Comparison of ENCODE assay signal across 10 mouse cellular contexts in the genomic region with DNA sequence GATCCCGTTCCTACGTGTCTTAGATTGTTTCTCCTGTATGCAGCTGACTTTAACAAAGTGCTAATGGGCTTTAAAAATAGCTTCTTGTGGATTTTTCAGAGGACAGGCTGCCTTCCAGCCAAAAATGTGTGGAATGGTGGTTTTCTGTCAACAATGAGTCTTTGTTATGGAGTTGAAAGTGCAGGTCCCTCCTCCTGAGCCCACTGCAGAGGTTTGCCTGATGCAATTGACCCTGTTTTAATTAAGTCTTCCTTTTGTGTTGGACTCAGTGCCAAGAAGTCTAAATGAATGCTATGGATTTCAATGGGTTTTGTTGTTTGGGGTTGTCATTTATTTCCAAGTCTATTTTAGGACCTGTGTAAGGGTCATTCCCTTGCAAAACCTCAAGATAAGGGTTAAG.
DNase-seq lines count a peak whose midpoint lies in the region; TF ChIP-seq lines count a peak whose summit lies in the region.
"Had no signal": no experiment of that assay in that cellular context is flagged by ENCODE, and none has a peak within 500 bp of the region (broad histone marks: within the 10 kb centered on the region; RNA-seq: fewer than 3 reads in every experiment).

No protein-coding gene starts in this region.

- DNase-seq in embryo, embryonic 10 days (ENCODE audit: low spot score): peak; percentile 27
- no peak for DNase-seq in embryo, embryonic 9.5 days (ENCODE audit: extremely low spot score)
- DNase-seq in kidney, adult 2 months: peak; percentile 23
- no peak for DNase-seq in kidney, postnatal 14 days
- no peak for DNase-seq in CH12.LX (ENCODE audit: extremely low read depth)
- DNase-seq in heart, postnatal 4 days: peak; percentile 5
- DNase-seq in MN1 (ENCODE audit: low spot score): no peak
- no peak for DNase-seq in cerebellum, adult 9-10 months
- DNase-seq: midbrain, embryonic 14.5 days; thymus, adult 18-20 months had no signal

- H3K79me2 ChIP-seq in CH12.LX (replicated peaks; ENCODE audit: control insufficient read depth, extremely low read depth, insufficient read depth, poor library complexity, severe bottlenecking): no peaks in the 10 kb centered on the region

- peaks cover 10% of the 10 kb centered on the region; the same call in 1 of the 2 replicates for H3K4me1 ChIP-seq in kidney, adult 2 months (ENCODE audit: control insufficient read depth, insufficient read depth, low read length)
- H3K4me1 ChIP-seq in CH12.LX (ENCODE audit: control insufficient read depth in 1 of 2, insufficient read depth in 2 of 2): no peaks in the 10 kb centered on the region; a peak in 1 of 4 replicates

- H3K36me3 ChIP-seq in kidney, adult 2 months (ENCODE audit: control insufficient read depth, insufficient read depth, low read length): no peaks in the 10 kb centered on the region
- no peaks in the 10 kb centered on the region for H3K36me3 ChIP-seq in CH12.LX (replicated peaks in 1 of 2; ENCODE audit: control insufficient read depth in 1 of 2, insufficient read depth in 1 of 2, low read length in 1 of 2)

- H3K9me3 ChIP-seq in CH12.LX (replicated peaks; ENCODE audit: low read length): no peaks in the 10 kb centered on the region

- in situ Hi-C loops in CH12.LX (cut with MboI; ENCODE audit: low pct_ligation_motif_present, low pct_unique_long_range_greater_than_20kb, low sequenced_read_pairs): no loop called here

- TF ChIP-seq EP300 in CH12.LX (IDR thresholded peaks at IDR 0.05; ENCODE audit: low read length): no peak

- no peak overlapping the region for H3K9ac ChIP-seq in CH12.LX (ENCODE audit: insufficient read depth, low read depth)

- no peaks in the 10 kb centered on the region for H3K27me3 ChIP-seq in kidney, adult 2 months (replicated peaks; ENCODE audit: control insufficient read depth, insufficient read depth, low read length)
- no peaks in the 10 kb centered on the region for H3K27me3 ChIP-seq in CH12.LX (replicated peaks)

- no peak for TF ChIP-seq RAD21 in CH12.LX (IDR thresholded peaks at IDR 0.05; ENCODE audit: low read depth, low read length)

- H3K4me3 ChIP-seq in kidney, adult 2 months (ENCODE audit: insufficient read depth, low read depth, low read length): no peak overlapping the region
- H3K4me3 ChIP-seq in CH12.LX (replicated peaks in 1 of 3; ENCODE audit: low read depth in 2 of 3, low read length in 2 of 3, poor library complexity in 1 of 3): no peak overlapping the region

- peak overlapping the region; percentile 14; the same call in 1 of the 2 replicates for H3K4me2 ChIP-seq in CH12.LX (ENCODE audit: insufficient read depth, low read depth, poor library complexity, severe bottlenecking)

- dilution Hi-C loops in CH12.LX (cut with MboI; ENCODE audit: extremely low pct_ligation_motif_present, extremely low pct_unique_long_range_greater_than_20kb, low sequenced_read_pairs): no loop called here

- TF ChIP-seq POLR2A in kidney, adult 2 months (IDR thresholded peaks at IDR 0.05; ENCODE audit: low read depth, low read length): no peak
- TF ChIP-seq POLR2A in CH12.LX (IDR thresholded peaks at IDR 0.05; ENCODE audit: low read depth, low read length): no peak

- WGBS in kidney, adult 2 months: 39% methylated on average over 2 of the region's 2 CpGs

- peak overlapping the region; percentile 74; the same call in 1 of the 2 replicates for H3K27ac ChIP-seq in kidney, adult 2 months (ENCODE audit: insufficient read depth, low read depth, low read length)
- no peak overlapping the region for H3K27ac ChIP-seq in CH12.LX (ENCODE audit: insufficient read depth, low read depth)

- TF ChIP-seq CTCF in kidney, adult 2 months (conservative IDR thresholded peaks at IDR 0.05; ENCODE audit: insufficient read depth, insufficient read length, low read depth, low read length): no peak
- no peak for TF ChIP-seq CTCF in CH12.LX (conservative IDR thresholded peaks at IDR 0.05 in 1 of 2, IDR thresholded peaks at IDR 0.05 in 1 of 2; ENCODE audit: low read depth in 2 of 2, low read length in 2 of 2)

TF ChIP-seq in CH12.LX, 34 proteins besides CTCF, POLR2A, EP300 and RAD21:
- no peak for TF ChIP-seq ETS1 (conservative IDR thresholded peaks at IDR 0.05; ENCODE audit: low read depth, low read length)
- TF ChIP-seq UBTF (IDR thresholded peaks at IDR 0.05; ENCODE audit: low read depth, low read length): no peak
- no peak for TF ChIP-seq RCOR1 (conservative IDR thresholded peaks at IDR 0.05; ENCODE audit: low read depth, low read length)
- no peak for TF ChIP-seq USF1 (IDR thresholded peaks at IDR 0.05; ENCODE audit: low read depth, low read length)
- no peak for TF ChIP-seq MAZ (IDR thresholded peaks at IDR 0.05; ENCODE audit: low read depth, low read length)
- TF ChIP-seq BHLHE40 (IDR thresholded peaks at IDR 0.05; ENCODE audit: low read depth, low read length): no peak
- TF ChIP-seq SIN3A (IDR thresholded peaks at IDR 0.05; ENCODE audit: low read length): no peak
- no peak for TF ChIP-seq GABPA (IDR thresholded peaks at IDR 0.05; ENCODE audit: insufficient replicate concordance, low read depth, low read length)
- no peak for TF ChIP-seq ZMIZ1 (IDR thresholded peaks at IDR 0.05; ENCODE audit: low read depth, low read length)
- no peak for TF ChIP-seq JUND (conservative IDR thresholded peaks at IDR 0.05; ENCODE audit: low read depth, low read length)
- TF ChIP-seq MXI1 (IDR thresholded peaks at IDR 0.05; ENCODE audit: low read depth, low read length): no peak
- TF ChIP-seq HCFC1 (IDR thresholded peaks at IDR 0.05; ENCODE audit: low read depth, low read length): no peak
- TF ChIP-seq PAX5 (IDR thresholded peaks at IDR 0.05; ENCODE audit: low read length): no peak
- no peak for TF ChIP-seq IRF4 (IDR thresholded peaks at IDR 0.05; ENCODE audit: low read depth, low read length)
- TF ChIP-seq ELF1 (IDR thresholded peaks at IDR 0.05; ENCODE audit: low read depth, low read length): no peak
- no peak for TF ChIP-seq POLR2AphosphoS2 (IDR thresholded peaks at IDR 0.05; ENCODE audit: low read depth, low read length)
- TF ChIP-seq MAX (IDR thresholded peaks at IDR 0.05; ENCODE audit: low read length): no peak
- TF ChIP-seq JUN (IDR thresholded peaks at IDR 0.05; ENCODE audit: insufficient read depth, low read depth, low read length): no peak
- TF ChIP-seq SMC3 (IDR thresholded peaks at IDR 0.05; ENCODE audit: low read depth, low read length): no peak
- no peak for TF ChIP-seq NELFE (IDR thresholded peaks at IDR 0.05; ENCODE audit: low read depth, low read length)

Comparison
In these comparisons a context has a peak if more than half of its experiments do, and no peak if none do; other contexts are left out.
1. DNase-seq: peak in embryo, embryonic 10 days (single experiment), kidney, adult 2 months (single experiment) and heart, postnatal 4 days (single experiment); none in embryo, embryonic 9.5 days (single experiment), kidney, postnatal 14 days (single experiment), CH12.LX (single experiment), MN1 (single experiment) and cerebellum, adult 9-10 months (single experiment).